Mouse (Mus musculus) skeletal muscle tissue, adult 2 months (tissue): ENCODE results near the gene Aes.
A peak's percentile ranks its signal among the peaks of the same experiment; 100 is the strongest.

Source experiments
- DNase-seq: peaks from one replicate; pipeline ENCODE4 v3.0.0-alpha.2; 2012; ENCODE audit warnings: low read depth, low spot score

The Aes gene

DNA sequence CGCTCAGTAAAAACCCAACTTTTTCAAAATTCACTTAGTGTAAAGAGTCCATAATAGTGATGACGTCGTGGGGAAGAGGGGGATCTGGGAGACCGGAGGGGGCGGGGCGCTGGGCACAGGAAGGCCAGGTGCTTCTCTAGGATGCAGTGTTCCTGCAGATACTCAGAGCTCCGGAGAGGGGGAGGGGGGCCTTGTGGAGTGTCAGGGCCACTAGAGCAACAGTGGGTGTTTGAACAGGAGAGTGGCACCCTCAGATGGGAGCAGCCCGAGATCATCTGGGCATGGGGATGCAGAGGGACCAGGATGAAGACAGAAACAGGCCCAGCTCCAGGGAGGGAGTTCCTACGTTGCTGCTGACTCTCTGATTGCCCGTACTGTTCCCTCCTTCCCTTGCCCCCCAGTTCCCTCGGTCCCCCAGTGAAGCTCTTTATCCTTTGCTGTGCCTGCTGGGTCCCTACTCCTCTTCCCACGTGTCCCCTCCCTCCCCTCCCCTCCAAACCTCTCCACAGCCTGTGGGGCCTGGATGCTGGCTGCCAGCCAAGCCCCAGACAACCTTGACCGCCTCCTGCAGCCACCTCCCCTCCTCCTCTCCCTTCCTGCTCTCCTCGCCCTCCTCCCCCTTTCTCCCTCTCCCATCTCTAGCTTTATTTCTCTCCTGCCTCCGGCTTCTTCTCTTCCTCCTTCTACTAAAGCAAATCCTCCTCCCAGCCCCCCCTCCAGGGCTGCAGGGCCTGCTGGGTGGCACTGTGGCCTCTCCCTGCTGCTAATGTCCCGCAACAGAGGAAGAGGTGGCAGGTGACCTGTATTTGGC, 9.3 kb downstream of the Aes start:
- no peak for DNase-seq

- no peak for DNase-seq
Measured at GRCm38 (mm10) chr10:81569507-81570237, 10.4 kb downstream of the Aes start.

GRCm38 (mm10) chr10:81570238-81570800, 11.0 kb downstream of the Aes start:
- no peak for DNase-seq

- peak; percentile 93 for DNase-seq
Measured at GRCm38 (mm10) chr10:81570831-81571500, 11.7 kb downstream of the Aes start.

DNA sequence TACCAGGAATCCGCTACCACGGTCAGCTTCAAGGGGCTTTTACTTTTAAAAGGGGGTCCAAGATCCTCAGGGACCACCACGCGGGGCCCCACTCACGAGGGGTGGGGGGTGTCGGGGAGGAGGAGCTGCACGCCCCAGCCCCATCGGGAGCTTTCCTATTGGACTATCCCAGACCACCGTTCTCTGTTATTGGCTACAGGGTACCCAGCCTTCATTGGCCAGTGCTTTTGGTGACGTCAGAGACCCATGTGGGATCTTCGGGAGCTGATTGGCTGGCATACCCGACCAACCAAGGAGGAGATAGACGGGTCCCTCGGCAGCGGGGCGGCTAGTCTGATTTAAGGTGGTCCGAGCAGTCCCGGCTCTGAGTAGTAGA, 12.2 kb downstream of the Aes start:
- DNase-seq: peak; percentile 99

GRCm38 (mm10) chr10:81572133-81572671, 12.9 kb downstream of the Aes start:
- no peak for DNase-seq

GRCm38 (mm10) chr10:81572975-81573374, 13.7 kb downstream of the Aes start:
- no peak for DNase-seq

DNA sequence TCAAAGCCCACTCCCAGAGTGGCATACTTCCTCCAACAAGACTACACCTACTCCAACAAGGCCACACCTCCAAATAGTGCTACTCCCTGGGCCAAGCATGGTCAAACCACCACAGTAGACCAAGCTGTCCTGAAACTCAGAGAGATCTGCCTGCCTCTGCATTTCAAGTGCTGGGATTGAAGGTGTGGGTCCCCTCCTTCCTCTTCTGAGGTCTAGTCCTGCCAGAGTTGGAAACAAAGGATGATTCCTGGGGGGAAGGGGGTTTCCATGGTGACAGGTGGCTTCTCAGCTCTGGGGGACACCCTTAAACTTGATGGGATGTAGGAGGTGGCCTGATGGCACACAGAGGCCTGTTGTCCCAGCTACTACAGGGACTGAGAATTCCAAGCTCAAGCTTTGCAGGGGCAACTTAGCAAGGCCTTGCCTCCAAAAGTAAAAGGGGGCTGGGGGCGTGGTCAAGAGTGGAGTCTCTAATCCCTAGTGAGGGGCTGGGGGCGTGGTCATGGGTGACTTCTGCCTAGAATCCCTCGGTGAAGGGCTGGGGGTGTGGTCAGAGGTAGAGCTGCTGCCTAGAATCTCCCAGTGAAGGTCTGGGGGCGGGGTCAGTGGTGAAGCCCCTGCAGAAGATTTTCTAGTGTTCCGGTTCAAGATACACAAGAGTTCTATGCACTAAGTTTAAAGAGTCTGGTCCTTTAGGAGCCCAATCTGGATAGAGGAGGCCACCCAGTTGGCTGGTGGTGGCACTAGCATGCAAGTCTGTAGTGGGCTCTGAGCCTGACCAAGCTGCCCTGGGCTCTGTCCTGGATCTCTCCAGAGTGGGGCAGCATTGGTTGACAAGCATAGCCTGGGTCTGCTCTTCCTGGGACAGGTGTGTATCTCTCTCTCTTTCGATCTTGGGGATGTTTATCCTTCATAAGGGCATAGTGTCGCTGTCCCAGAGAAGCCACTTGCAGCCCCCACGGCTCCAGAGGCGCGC, 15.1 kb downstream of the Aes start, which contains the start of gene Tle2:
Tle2 (plus strand) TSS at position 481 of the 976 bp plus-strand sequence.
- DNase-seq: no peak

GRCm38 (mm10) chr10:81575208-81575631, 15.9 kb downstream of the Aes start:
- DNase-seq: no peak

DNA sequence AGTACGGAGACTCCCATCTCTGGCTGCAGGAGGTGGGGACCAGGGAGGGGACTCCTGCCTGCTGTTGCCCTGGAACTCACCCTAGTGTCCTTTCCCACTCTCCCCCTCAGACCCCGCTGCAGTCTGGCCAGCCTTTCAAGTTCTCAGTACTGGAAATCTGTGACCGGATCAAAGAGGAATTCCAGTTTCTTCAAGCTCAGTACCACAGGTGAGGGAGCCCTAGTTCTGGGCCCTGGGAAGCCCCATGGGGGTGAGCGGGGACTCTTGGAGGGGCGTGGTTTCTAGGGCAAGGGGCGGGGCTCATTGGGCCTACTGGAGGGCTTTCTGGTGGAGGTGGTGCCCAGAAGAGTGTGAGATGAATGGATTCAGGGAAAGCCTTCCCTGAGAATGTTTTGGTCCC, 16.4 kb downstream of the Aes start:
- DNase-seq: no peak

DNA sequence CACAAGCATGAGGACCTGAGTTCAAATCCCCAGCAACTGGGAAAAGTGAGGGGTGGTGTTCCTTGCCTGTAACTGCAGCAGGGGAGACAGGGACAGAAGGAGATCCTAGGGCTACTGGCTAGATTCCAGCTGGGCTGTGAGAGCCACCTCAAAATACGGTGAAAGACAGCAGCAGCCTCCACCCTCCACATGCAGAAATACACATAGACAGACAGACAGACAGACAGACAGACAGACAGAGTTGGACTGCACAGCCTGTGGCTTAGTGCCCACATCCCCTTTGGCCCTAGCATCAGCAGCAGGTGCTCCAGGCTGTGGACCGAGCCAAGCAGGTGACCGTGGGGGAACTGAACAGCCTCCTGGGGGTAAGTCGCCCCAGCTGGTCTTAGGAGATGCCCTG, 20.7 kb downstream of the Aes start:
- DNase-seq: no peak

- no peak for DNase-seq
Measured at GRCm38 (mm10) chr10:81580441-81581070, 21.3 kb downstream of the Aes start.

- no peak for DNase-seq
Measured at GRCm38 (mm10) chr10:81583347-81583746, 24.1 kb downstream of the Aes start.

- no peak for DNase-seq
Measured at GRCm38 (mm10) chr10:81588739-81589138, 29.5 kb downstream of the Aes start.

GRCm38 (mm10) chr10:81591846-81592245, 32.6 kb downstream of the Aes start:
- no peak for DNase-seq

GRCm38 (mm10) chr10:81592631-81593030, 33.3 kb downstream of the Aes start:
- DNase-seq: no peak

- no peak for DNase-seq
Measured at GRCm38 (mm10) chr10:81593223-81593622, 33.9 kb downstream of the Aes start.

DNA sequence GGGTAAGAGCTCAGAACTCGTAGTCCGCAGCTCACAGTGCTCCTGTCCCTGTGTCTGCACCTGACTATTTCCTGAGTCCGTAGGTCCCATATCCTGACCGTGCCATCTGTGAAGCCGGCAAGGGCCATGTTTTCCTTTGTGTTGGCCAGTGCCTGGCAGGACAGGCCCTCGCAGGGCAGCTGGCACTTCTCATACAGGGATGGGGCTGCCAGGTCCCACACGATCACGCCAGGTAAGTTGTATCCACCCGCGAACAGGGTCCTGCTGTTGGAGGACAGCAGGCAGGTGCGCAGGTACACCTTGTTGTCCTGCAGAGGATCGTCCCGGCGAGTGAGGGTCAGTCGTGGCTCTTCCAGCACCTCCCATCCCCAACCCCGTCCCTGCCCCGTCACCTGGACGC, 34.6 kb downstream of the Aes start:
- no peak for DNase-seq

DNA sequence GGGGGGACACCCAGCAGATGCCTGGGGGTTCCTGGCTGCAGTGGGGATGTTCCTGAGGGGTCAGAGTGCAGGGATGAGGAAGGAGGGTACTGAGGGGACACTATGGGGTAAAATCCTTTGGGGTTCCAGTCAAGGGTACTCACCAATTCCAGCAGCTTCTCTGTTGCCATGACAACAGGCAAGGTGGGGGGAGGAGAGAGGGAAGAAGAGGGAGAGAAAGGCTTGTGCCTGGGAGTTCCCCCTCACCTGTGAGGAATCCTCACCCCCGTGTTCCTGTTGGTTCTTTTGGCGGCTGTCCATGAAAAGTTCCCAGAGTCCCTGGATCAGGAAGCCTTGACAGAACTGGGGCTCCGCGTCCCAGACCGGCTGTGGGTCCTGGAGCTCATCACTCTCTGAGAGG, 36.3 kb downstream of the Aes start:
- no peak for DNase-seq

- DNase-seq: no peak
Measured at GRCm38 (mm10) chr10:81596611-81597010, 37.3 kb downstream of the Aes start.
